Mouse (Mus musculus): Measurements from ENCODE around the gene Rrp12.

Rrp12 gene

DNA sequence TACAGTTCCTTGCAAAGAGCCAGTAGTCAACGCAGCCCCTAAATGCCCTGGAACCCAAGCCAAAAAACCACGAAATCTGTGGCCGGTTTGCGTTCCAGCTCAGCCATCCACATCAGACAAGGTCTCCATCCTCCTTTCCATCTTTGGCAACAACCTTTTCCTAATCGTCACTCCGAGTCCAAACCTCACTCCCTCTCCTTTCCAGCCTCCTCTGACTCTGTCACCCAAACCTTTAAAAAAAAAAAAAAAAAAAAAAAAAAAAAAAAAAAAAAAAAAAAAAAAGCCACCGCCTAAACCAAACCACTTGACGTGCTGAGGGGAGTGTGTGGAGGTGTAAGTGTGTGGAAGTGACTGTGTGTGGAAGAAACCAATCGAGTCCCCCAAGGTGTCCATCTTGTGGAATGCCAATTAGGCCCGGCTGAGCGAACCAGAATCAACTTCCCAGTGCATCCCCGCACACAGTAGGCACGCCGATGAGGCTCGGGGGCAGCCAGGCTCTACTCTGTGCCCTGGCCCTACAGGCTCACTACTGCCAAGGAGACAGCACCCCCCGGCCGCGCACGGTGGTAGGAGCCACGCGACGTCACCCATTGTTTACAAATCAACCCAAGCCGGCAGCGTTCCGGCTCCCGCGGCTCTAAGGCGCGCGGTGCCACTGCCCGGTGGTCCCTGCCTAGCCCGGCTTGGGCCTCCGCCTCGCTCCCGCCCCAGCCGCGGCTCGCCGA is 66.4 kb downstream of the Rrp12 start, which contains the start of gene Frat1:
Gene Frat1, plus strand, starts transcription at position 590 of the 725 bp plus-strand sequence.
- DNase-seq (ENCODE audit: low spot score): peak; percentile 89

DNA sequence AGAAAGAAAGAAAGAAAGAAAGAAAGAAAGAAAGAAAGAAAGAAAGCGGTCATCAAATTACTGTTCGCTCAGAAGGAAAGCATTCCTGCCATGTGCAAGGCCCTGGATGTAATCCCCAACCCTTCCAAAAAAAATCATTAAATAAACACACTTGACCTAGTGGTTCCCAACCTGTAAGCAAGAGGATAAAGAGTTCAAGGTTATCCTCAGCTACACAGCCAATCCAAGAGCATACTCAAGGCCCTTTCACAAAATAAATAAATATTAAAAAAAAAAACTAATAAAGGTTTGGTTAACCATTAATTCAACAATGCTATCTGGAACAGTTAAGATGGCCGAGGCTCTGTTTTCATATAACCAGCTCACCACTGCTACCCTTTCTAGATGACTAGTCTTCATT is 67.0 kb downstream of the Rrp12 start:
- DNase-seq (ENCODE audit: low spot score): no peak

DNA sequence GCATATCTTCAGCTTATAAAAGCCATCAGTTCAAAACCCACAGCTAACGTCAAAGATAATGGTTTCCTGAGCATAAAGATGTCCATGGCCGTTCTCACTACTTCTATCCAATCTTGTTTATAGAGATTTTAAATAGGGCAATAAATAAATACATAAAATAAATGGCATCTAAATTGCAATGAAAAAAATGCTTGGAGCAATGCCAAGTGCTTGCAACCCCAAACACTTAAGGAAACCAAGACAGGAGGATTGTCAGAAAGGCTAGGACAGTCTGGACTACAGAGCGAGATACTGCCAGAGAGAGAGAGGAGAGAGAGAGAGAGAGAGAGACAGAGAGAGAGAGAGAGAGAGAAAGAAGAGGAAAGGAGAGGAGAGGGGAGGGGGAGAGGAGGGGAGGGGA is 69.4 kb downstream of the Rrp12 start:
- DNase-seq (ENCODE audit: low spot score): no peak

DNA sequence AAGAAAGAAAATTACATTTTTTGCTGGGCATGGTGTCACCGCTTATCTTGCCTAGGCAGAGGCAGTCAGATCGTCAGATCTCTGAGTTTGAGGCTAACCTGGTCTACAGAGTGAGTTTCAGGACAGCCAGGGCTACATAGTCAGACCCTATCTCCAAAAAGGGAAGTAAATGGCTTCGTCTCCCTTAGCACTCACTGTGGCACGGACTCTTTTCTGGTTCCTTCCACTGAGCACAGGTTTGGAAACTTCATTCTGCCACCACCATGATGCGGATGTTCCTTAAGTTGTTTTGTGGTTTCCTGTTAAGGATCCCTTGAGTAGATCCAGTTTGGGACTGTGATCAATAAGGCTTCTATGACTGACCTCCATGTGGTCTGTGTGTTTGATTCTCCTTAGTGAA is 71.0 kb downstream of the Rrp12 start:
- DNase-seq (ENCODE audit: low spot score): no peak

DNA sequence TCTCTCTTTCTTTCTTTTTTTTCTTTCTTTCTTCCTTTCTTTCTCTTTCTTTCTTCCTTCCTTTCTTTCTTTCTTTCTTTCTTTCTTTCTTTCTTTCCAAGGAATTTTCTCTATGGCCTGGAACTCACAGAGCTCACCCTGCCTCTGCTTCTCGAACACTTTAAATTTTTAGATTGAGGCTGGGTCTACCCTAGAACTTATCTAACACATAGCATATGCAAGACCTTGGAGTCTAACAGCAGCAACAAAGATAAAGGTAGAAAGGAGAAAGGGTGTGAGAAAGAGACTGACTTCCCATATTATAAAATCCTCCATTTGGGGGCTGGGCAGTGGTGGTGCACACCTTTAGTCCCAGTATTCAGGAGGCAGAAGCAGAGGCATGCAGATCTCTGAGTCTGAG is 73.4 kb downstream of the Rrp12 start:
- no peak for DNase-seq (ENCODE audit: low spot score)

DNA sequence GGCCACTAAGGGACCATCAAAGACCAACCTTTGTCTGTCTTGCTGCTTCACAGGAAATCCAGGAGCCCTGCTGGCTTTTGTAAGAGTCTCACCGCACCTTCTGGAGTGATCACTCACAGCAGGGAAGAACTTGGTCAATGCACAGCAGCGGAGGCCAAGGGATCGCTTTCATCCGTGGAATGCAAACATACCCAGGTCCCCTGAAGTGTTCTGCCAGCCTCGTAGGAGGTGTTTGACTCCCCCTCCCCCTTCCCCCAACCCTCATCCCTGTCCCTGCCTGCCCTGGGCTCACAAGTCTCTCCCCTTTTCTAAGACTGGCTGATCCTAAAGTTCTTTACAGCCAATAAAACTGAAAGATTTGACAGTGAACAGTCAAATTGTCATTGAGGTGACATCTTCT is 74.5 kb downstream of the Rrp12 start:
- DNase-seq (ENCODE audit: low spot score): peak; percentile 50

DNA sequence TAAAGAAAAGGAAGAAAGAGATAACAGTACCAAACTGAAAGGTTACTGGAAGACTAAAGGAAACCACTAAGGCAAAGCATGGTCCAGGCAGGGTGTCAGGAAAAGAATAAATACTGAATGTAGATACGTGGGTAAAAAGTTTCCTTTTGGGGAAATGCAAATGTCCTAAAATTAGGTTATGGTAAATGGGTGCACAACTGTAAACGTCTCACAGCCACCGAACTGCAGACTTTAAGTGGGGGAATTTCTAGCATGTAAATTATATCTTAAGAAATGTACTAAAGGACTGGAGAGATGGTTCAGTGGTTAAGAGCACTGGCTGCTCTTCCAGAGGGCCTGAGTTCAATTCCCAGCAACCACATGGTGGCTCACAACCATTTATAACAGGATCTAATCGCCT is 77.2 kb downstream of the Rrp12 start:
- no peak for DNase-seq (ENCODE audit: low spot score)

DNA sequence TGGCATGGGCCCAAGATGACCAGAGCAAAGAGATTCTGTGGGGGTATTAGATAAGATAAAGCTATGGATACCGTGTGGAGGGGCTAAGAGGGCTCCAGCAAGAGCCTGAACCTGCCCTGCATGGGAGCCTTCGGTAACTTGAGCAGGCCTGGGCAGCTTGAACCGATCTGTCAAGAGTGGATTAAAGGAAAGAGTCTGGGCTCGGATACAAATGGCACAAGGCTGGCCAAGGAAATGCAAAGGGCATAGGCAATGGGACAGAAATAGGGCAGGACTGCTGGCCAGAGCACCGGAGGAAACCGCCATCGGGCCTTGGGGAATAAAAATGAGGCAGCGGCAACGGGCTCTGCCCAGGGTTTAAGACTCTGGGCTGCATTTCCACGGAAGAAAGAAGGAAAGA is 78.6 kb downstream of the Rrp12 start:
- DNase-seq (ENCODE audit: low spot score): no peak

DNA sequence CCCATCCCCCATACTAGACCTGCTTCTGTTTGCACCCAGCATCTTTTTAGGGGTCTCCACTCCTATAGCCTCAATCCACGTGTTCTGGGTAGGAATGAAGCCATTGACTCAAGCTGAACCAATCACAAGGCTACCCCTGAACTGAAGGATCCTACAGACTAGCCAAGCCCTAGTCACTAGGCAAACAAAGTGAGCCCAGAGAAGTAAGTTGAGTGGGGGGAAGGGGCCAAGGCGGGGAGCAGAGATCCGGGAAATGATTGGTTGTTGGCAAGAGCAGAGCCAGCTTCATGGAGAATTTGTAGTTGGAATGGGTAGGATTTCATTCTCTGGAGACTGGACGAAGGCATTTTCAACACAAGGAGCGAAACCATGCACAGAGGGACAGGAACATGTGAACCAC is 79.1 kb downstream of the Rrp12 start:
- no peak for DNase-seq (ENCODE audit: low spot score)

DNA sequence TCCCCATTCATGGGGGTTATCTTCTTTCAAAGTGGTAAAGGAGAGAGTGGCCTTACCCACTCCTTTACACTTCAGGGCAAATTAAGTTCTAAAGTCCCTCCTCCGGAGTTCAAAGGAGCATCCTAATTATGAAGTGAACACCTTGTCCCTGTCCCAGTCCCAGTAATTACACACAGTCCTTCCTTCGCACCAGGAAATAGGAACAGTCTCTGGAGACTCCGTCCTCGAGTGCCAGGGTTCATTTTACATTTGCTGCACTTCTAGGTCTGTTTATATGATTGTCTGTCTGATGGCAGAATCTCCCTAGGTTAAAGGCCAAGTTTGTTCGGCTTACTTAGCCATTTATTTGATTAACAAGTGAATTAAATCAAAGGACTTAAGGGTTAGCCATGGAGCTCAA is 79.6 kb downstream of the Rrp12 start:
- no peak for DNase-seq (ENCODE audit: low spot score)

DNA sequence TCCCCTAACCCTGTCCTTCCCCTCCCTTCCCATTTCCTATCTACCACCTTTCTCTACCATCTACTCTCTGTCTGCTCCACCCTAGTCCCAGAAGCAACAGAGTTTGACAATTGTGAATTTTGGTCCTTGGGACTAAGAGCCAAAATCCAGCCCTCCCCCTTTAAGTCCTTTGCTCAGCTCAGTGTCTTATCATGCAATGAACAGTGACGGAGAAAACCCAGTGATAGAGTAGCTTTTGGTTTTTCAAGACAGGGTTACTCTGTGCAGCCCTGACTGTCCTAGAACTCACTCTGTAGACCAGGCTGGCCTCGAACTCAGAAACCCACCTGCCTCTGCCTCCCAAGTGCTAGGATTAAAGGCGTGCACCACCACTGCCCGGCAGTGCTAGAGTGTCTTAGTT is 82.6 kb downstream of the Rrp12 start:
- no peak for DNase-seq (ENCODE audit: low spot score)

All from lung, postnatal 25 days (tissue).